Mouse (Mus musculus): ENCODE results near the gene Cuedc1. TPM values are rescaled to one million over a fixed set of nuclear protein-coding genes. Genes with fewer than 3 reads are reported as not detected.

The Cuedc1 gene
- polyA plus RNA-seq, 1 experiment from 2014 or later: 3.4 TPM

DNA sequence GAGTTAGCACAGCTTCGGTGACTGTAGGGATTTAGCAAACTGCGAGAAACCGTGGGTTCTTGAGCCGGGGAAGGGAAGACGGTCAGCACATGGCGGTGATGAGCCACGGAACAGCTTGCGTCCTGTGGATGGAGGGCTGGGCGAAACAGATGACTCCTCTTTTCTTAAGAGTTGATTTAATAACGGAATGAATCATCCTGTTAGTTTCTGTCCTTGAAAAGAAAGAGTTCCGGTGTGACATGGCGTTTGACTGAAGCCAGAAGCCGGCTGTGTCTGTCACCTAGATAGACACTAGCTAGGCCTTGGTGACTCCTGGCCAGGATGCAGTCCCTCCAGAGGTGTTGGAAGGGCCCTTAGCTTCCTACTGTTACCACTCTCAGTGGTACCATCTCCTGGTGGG, 14.2 kb downstream of the Cuedc1 start:
- peaks cover 25% of the 10 kb centered on the region for H3K4me1 ChIP-seq
- no peak overlapping the region for H3K4me3 ChIP-seq
- H3K27me3 ChIP-seq (replicated peaks): peaks cover 14% of the 10 kb centered on the region
- H3K4me2 ChIP-seq: no peak overlapping the region
- 73% methylated on average over 13 of the region's 13 CpGs for WGBS (ENCODE audit: insufficient replicate concordance)
- no peak overlapping the region for H3K9ac ChIP-seq
- no peaks in the 10 kb centered on the region for H3K9me3 ChIP-seq (replicated peaks)
- H3K36me3 ChIP-seq: no peaks in the 10 kb centered on the region
- ATAC-seq: no peak
- no peak overlapping the region for H3K27ac ChIP-seq

DNA sequence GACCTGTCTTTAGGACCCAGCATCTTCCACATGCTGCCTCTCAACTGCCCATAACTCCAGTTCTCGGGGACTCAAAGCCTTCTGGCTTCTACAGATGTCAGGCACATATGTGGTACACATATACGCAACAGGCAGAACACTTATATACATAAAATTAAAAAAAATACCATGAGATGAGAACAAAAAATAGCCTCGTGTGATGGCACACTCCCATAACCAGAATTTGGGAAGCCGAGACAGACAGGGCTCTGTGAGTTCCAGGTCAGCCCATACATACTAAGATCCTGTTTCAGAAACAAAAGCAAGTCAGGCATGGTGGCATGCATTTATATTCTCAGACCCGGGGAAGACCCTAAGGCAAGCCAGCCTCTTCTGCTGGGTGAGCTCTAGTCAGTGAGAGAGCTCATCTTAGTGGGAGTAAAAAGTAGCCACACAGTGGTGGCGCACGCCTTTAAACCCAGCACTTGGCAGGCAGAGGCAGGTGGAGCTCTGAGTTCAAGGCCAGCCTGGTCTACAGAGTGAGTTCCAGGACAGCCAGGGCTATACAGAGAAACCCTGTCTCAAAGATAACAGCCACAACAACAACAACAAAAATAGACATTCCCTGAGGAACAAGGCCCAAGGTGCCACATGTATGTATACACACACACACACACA, 14.9 kb downstream of the Cuedc1 start:
- H3K4me3 ChIP-seq: no peak overlapping the region
- peaks cover 32% of the 10 kb centered on the region for H3K4me1 ChIP-seq

DNA sequence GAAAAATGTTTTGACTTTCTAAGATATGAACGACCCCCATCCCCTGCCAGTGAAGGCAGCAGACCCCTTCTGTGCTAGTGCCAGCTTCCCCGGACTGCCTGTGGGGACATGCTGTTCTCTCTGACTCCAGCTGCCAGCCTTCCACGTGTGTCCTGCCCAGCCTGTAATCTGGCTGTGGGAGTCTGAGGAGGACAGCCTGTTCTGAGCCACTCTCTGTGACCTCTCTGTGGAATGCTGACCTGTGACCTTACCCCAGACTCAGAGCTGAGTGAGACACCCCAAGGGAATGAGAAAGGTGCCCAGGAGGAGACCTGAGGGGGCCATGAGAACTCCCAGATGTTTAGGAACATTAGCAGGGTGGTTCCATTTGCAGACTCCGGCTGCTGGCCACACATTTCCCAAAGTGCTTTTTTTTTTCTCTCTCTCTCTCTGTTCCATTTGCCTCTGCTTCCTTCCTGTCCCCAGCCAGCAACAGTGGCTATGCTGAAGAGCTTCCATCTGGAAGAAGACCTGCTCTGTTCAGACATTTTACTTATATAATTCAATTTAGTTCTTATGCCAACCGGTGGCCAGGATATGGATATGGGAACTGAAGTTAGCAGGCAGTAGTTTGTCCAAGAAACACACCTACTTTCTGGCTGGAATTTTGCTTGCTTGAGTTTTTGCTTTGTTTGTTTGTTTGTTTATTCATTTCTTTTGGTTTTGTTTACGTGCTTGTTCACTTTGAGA, 15.8 kb downstream of the Cuedc1 start:
- no peak overlapping the region for H3K4me3 ChIP-seq
- H3K9me3 ChIP-seq (replicated peaks): no peaks in the 10 kb centered on the region
- peaks cover 24% of the 10 kb centered on the region for H3K27me3 ChIP-seq (replicated peaks)
- 47% methylated on average over 6 of the region's 6 CpGs for WGBS (ENCODE audit: insufficient replicate concordance)
- H3K4me1 ChIP-seq: peaks cover 41% of the 10 kb centered on the region
- no peak overlapping the region for H3K4me2 ChIP-seq
- no peaks in the 10 kb centered on the region for H3K36me3 ChIP-seq
- no peak for ATAC-seq
- 0 out of 2 replicates have a peak overlapping the region, but pooled peaks have one; percentile 18 for H3K9ac ChIP-seq
- no peak overlapping the region for H3K27ac ChIP-seq

More for the DNA sequence above, 14.9 kb downstream of the Cuedc1 start:
- Histone ChIP-seq H3K27me3 (replicated peaks) (peaks cover 19% of the 10 kb centered on the region), H3K9me3 (replicated peaks) (no peaks in the 10 kb centered on the region), H3K36me3 (no peaks in the 10 kb centered on the region), H3K4me2 (no peak overlapping the region), H3K27ac (no peak overlapping the region), H3K9ac (no peak overlapping the region)
- WGBS (ENCODE audit: insufficient replicate concordance): 75% methylated on average over 7 of the region's 7 CpGs
- ATAC-seq: no peak

- Histone ChIP-seq H3K4me1 (peaks cover 51% of the 10 kb centered on the region), H3K27ac (peak overlapping the region; percentile 50; the same call in 1 of the 2 replicates), H3K36me3 (no peaks in the 10 kb centered on the region), H3K4me2 (no peak overlapping the region), H3K9ac (no peak overlapping the region), H3K9me3 (replicated peaks) (no peaks in the 10 kb centered on the region), H3K4me3 (no peak overlapping the region), H3K27me3 (replicated peaks) (peaks cover 32% of the 10 kb centered on the region)
- 34% methylated on average over 8 of the region's 8 CpGs for WGBS (ENCODE audit: insufficient replicate concordance)
- ATAC-seq: 0 out of 2 replicates have a peak, but pooled peaks have one; percentile 30
Observed at GRCm38 (mm10) chr11:88114871-88115301, 17.0 kb downstream of the Cuedc1 start.

DNA sequence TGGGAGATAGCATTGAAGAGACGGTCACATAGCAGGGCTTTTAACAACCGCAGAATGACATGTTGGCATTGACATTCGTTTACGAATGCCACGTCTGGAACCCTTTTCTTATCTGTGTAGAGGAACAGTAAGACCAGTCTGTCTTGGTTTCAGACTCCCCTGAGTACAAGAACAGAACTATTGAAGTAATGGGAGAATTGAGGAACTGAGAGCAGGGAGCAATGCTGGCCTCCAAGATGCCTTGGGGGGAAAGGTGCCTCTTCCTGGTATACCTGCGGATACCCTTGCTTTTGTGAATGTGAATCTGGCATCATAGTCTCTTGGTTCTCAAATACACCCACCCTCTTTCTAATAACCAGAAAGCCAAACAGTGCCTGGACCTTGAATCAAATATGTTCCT, 18.7 kb downstream of the Cuedc1 start:
- Histone ChIP-seq H3K4me1 (peaks cover 51% of the 10 kb centered on the region), H3K4me2 (no peak overlapping the region), H3K27me3 (replicated peaks) (peaks cover 40% of the 10 kb centered on the region), H3K4me3 (no peak overlapping the region), H3K36me3 (no peaks in the 10 kb centered on the region), H3K27ac (no peak overlapping the region), H3K9ac (no peak overlapping the region), H3K9me3 (replicated peaks) (no peaks in the 10 kb centered on the region)
- ATAC-seq: no peak
- 53% methylated on average over 6 of the region's 6 CpGs for WGBS (ENCODE audit: insufficient replicate concordance)

DNA sequence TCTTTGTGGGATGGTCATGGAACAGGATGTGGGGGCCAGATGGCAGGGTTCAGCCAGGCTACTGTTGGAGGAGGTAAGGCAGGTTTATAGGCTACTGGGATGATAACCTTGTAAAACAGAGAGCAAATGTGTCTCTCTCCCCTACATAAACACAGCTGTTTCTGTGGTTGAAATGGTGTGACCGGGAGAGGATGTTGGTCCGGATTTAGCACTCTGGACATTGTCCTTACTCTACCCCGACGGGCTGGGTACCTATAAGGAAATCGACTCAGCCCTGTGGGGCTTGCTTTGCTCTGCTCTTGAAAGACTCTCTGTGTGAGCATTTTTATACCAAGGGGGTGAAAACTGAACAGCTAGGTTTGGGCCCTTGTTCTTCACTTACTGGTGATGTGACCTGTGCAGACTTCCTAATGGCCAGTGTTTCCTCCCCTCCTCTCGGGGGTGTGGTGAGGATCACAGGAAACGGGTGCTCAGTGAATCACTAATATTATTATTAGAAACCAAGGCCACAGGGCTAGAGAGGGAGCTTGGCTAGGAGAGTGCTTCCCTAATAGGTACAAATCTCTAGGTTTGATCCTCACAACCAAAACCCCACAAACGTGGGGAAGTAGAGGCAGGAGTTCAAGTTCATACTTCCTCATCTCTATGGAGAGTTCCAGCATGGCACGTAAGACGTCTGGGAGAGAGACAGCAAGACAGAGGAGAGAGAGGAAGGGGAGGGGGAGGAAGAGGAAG, 19.7 kb downstream of the Cuedc1 start:
- H3K27me3 ChIP-seq (replicated peaks): peaks cover 41% of the 10 kb centered on the region
- WGBS (ENCODE audit: insufficient replicate concordance): 23% methylated on average over 10 of the region's 10 CpGs
- H3K9me3 ChIP-seq (replicated peaks): no peaks in the 10 kb centered on the region
- H3K36me3 ChIP-seq: no peaks in the 10 kb centered on the region
- H3K4me2 ChIP-seq: no peak overlapping the region
- no peak overlapping the region for H3K4me3 ChIP-seq
- no peak for ATAC-seq
- no peak overlapping the region for H3K27ac ChIP-seq
- H3K4me1 ChIP-seq: peaks cover 51% of the 10 kb centered on the region
- H3K9ac ChIP-seq: no peak overlapping the region

GRCm38 (mm10) chr11:88118091-88118440, 20.2 kb downstream of the Cuedc1 start:
- H3K4me1 ChIP-seq: peaks cover 53% of the 10 kb centered on the region
- H3K27ac ChIP-seq: no peak overlapping the region
- H3K4me2 ChIP-seq: no peak overlapping the region
- no peak overlapping the region for H3K9ac ChIP-seq
- H3K27me3 ChIP-seq (replicated peaks): peaks cover 41% of the 10 kb centered on the region
- 43% methylated on average over 6 of the region's 6 CpGs for WGBS (ENCODE audit: insufficient replicate concordance)
- no peaks in the 10 kb centered on the region for H3K36me3 ChIP-seq
- no peak overlapping the region for H3K4me3 ChIP-seq
- no peak for ATAC-seq
- H3K9me3 ChIP-seq (replicated peaks): no peaks in the 10 kb centered on the region

- Histone ChIP-seq H3K9me3 (replicated peaks) (no peaks in the 10 kb centered on the region), H3K36me3 (no peaks in the 10 kb centered on the region), H3K4me3 (no peak overlapping the region), H3K4me2 (no peak overlapping the region), H3K4me1 (peaks cover 54% of the 10 kb centered on the region), H3K27me3 (replicated peaks) (peaks cover 41% of the 10 kb centered on the region), H3K27ac (peak overlapping the region; percentile 3), H3K9ac (no peak overlapping the region)
- peak; percentile 47; the same call in 1 of the 2 replicates for ATAC-seq
- 42% methylated on average over 8 of the region's 8 CpGs for WGBS (ENCODE audit: insufficient replicate concordance)
Observed at GRCm38 (mm10) chr11:88118817-88119642, 21.2 kb downstream of the Cuedc1 start.

DNA sequence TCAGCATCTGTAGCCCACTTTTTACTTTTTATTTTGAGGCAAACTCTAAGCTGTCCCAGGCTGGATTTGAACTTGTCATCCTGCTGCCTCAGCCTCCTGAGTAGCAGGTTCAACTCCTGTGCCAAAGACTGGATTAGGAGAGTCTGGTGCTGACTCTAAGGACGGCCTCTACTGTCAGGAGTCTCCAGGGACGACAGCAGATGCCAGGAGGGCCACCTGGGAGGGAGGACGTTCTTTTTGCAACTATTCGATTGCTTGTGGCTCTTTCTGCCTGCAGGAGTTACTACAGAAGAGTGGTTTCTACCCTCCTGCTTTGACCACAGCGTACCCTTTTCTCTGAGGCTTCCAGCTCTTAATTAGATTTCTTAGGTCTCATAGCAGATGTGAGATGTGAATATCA, 24.7 kb downstream of the Cuedc1 start:
- Histone ChIP-seq H3K4me3 (no peak overlapping the region), H3K27ac (no peak overlapping the region), H3K4me2 (no peak overlapping the region), H3K36me3 (no peaks in the 10 kb centered on the region), H3K9me3 (replicated peaks) (no peaks in the 10 kb centered on the region), H3K27me3 (replicated peaks) (peaks cover 40% of the 10 kb centered on the region; the same call in 1 of the 2 replicates), H3K4me1 (peaks cover 39% of the 10 kb centered on the region), H3K9ac (no peak overlapping the region)
- WGBS (ENCODE audit: insufficient replicate concordance): 55% methylated on average over 5 of the region's 5 CpGs
- no peak for ATAC-seq

DNA sequence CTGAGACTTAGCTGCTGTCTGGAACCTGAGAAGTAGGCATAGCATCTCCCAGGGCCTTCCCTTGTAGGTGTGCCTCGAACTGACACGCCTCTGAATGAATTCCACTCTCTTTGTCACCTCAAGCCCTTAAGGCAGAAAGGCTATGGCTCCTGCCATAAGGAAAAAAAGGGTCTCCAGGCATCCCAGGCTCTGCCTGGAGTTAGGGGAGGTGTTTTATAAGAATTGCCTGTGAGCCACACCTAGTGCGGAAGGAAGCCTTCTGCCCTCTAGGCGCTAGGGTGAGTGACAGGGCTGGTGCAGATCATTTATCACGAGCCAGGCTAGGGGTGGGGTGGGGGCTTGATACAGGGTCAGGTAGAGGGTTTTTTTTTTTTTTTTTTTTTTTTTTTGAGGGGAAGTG, 25.2 kb downstream of the Cuedc1 start:
- H3K27me3 ChIP-seq (replicated peaks): peaks cover 35% of the 10 kb centered on the region
- peaks cover 34% of the 10 kb centered on the region for H3K4me1 ChIP-seq
- H3K36me3 ChIP-seq: no peaks in the 10 kb centered on the region
- WGBS (ENCODE audit: insufficient replicate concordance): 51% methylated on average over 5 of the region's 5 CpGs
- no peak overlapping the region for H3K27ac ChIP-seq
- H3K4me3 ChIP-seq: no peak overlapping the region
- H3K4me2 ChIP-seq: no peak overlapping the region
- ATAC-seq: no peak
- H3K9ac ChIP-seq: no peak overlapping the region
- H3K9me3 ChIP-seq (replicated peaks): no peaks in the 10 kb centered on the region

DNA sequence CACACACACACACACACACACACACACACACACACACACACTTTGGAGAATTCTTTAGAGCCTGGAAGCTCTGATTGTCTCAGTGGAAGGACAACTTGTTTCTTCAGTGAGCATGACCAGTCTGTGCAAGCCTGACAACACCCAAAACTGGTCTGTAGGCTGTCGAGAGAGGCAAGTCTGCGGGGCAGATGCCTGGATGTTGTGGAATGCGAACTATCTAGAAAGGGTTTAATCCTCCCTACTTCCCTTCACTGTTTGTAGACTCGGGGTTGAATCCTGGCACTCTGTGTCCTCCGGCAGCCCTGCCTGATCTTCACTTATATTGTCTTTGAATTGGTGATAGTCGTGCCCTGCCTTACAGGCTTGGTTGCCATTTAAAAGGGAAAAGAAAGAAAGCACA, 25.9 kb downstream of the Cuedc1 start:
- no peak overlapping the region for H3K4me3 ChIP-seq
- no peaks in the 10 kb centered on the region for H3K9me3 ChIP-seq (replicated peaks)
- no peak overlapping the region for H3K4me2 ChIP-seq
- peaks cover 32% of the 10 kb centered on the region for H3K27me3 ChIP-seq (replicated peaks)
- H3K4me1 ChIP-seq: peaks cover 33% of the 10 kb centered on the region
- no peak overlapping the region for H3K27ac ChIP-seq
- no peaks in the 10 kb centered on the region for H3K36me3 ChIP-seq
- H3K9ac ChIP-seq: no peak overlapping the region
- no peak for ATAC-seq
- 36% methylated on average over 6 of the region's 6 CpGs for WGBS (ENCODE audit: insufficient replicate concordance)
